Mouse (Mus musculus): ENCODE data around the gene Ada.

Gene Ada

GRCm38 (mm10) chr2:163728300-163728699 is 21.7 kb downstream of the Ada start:
- WGBS: 86% methylated on average over 4 of the region's 4 CpGs

GRCm38 (mm10) chr2:163726766-163727393 is 23.2 kb downstream of the Ada start:
- 60% methylated on average over 5 of the region's 5 CpGs for WGBS

- 43% methylated on average over 7 of the region's 7 CpGs for WGBS
These were observed 27.5 kb downstream of the Ada start for GRCm38 (mm10) chr2:163722550-163722949.

- WGBS: 46% methylated on average over 4 of the region's 4 CpGs
These were observed 30.4 kb downstream of the Ada start for GRCm38 (mm10) chr2:163719616-163720015.

- WGBS: 17% methylated on average over 9 of the region's 9 CpGs
These were observed 31.0 kb downstream of the Ada start for GRCm38 (mm10) chr2:163718951-163719603.

GRCm38 (mm10) chr2:163718526-163718925 is 31.5 kb downstream of the Ada start:
- 36% methylated on average over 2 of the region's 2 CpGs for WGBS

GRCm38 (mm10) chr2:163716853-163717252 is 33.2 kb downstream of the Ada start:
- WGBS: 26% methylated on average over 6 of the region's 6 CpGs

- 56% methylated on average over 8 of the region's 8 CpGs for WGBS
These were observed 33.6 kb downstream of the Ada start for GRCm38 (mm10) chr2:163716448-163716847.

GRCm38 (mm10) chr2:163713340-163713739 is 36.7 kb downstream of the Ada start:
- WGBS: 59% methylated on average over 3 of the region's 3 CpGs

GRCm38 (mm10) chr2:163712874-163713273 is 37.2 kb downstream of the Ada start:
- 81% methylated on average over 6 of the region's 6 CpGs for WGBS

GRCm38 (mm10) chr2:163712473-163712872 is 37.6 kb downstream of the Ada start:
- 37% methylated on average over 7 of the region's 7 CpGs for WGBS

GRCm38 (mm10) chr2:163711368-163711868 is 38.6 kb downstream of the Ada start:
- 50% methylated on average over 8 of the region's 8 CpGs for WGBS

- 64% methylated on average over 5 of the region's 5 CpGs for WGBS
These were observed 39.4 kb downstream of the Ada start for GRCm38 (mm10) chr2:163710606-163711159.

- 78% methylated on average over 9 of the region's 9 CpGs for WGBS
These were observed 40.0 kb downstream of the Ada start for GRCm38 (mm10) chr2:163710000-163710399.

- 70% methylated on average over 6 of the region's 6 CpGs for WGBS
These were observed 41.2 kb downstream of the Ada start for GRCm38 (mm10) chr2:163708763-163709250.

- WGBS: 52% methylated on average over 5 of the region's 5 CpGs
These were observed 41.7 kb downstream of the Ada start for GRCm38 (mm10) chr2:163708321-163708720.

GRCm38 (mm10) chr2:163703599-163704260 is 46.3 kb downstream of the Ada start:
- WGBS: 52% methylated on average over 5 of the region's 5 CpGs

GRCm38 (mm10) chr2:163702921-163703320 is 47.1 kb downstream of the Ada start:
- 44% methylated on average over 5 of the region's 5 CpGs for WGBS

- 58% methylated on average over 7 of the region's 7 CpGs for WGBS
These were observed 47.6 kb downstream of the Ada start for GRCm38 (mm10) chr2:163702431-163702830.

- WGBS: 53% methylated on average over 11 of the region's 11 CpGs
These were observed 50.8 kb downstream of the Ada start for GRCm38 (mm10) chr2:163699078-163699780.

GRCm38 (mm10) chr2:163697764-163698480 is 52.1 kb downstream of the Ada start:
- WGBS: 18% methylated on average over 16 of the region's 16 CpGs
